Mouse (Mus musculus) embryonic fibroblast, embryonic 13.5 days (primary cell): ENCODE measurements around the gene Grin2c. TPM values are rescaled to one million over a fixed set of nuclear protein-coding genes. Genes with fewer than 3 reads are reported as not detected.

ENCODE experiments used
- H3K27ac ChIP-seq: 2 replicates; pipeline ENCODE4 v1.5.1; 2012; ENCODE audit warnings: low read length, control low read depth, inconsistent platforms; ENCODE audit not compliant: insufficient read depth
- H3K4me1 ChIP-seq: 2 replicates; pipeline ENCODE4 v1.6.1; 2011; ENCODE audit warnings: low read length; ENCODE audit not compliant: control insufficient read depth, insufficient read depth
- H3K4me3 ChIP-seq: 2 replicates; pipeline ENCODE4 v1.5.1; 2011; ENCODE audit warnings: mild to moderate bottlenecking, control low read depth, low read length; ENCODE audit not compliant: insufficient read depth
- CTCF ChIP-seq: IDR thresholded peaks from 2 replicates; pipeline ENCODE4 v1.5.1; 2011; ENCODE audit warnings: mild to moderate bottlenecking, control low read depth, low read length, moderate library complexity, borderline replicate concordance; ENCODE audit not compliant: insufficient read depth
- POLR2A ChIP-seq: IDR thresholded peaks from 2 replicates; pipeline ENCODE4 v1.6.1; 2011; ENCODE audit warnings: low read depth, mild to moderate bottlenecking, control low read depth, low read length, moderate library complexity
- polyA plus RNA-seq: library from polyadenylated mRNA; stranded (reverse); fragments of >200 nt; gene quantifications from 2 replicates; pipeline ENCODE4 v1.2.4, GENCODE M21; 2011; ENCODE audit warnings: low read depth; ENCODE audit not compliant: missing spikeins, insufficient read length

The Grin2c gene
- polyA plus RNA-seq, 1 experiment: not detected

DNA sequence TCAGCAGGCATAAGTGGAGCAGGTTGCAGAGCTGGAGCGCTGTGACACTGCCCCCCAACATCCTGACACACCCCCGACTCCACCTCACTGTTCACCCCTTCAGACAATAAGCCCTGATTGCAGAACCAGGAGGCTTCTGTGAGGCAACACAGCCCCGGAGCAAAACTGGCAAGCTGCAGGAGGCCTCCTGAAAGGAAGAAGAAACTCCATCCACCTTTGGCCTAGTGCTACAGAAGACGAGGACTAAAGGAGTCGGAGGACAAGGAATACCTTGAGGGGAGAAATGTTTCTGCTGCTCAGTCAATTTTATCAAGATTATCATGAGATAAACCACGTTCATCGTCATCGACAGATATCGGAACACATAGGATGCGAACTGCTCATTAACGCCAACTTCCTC is 28.9 kb upstream of the Grin2c start:
- Histone ChIP-seq H3K4me1 (no peaks in the 10 kb centered on the region), H3K4me3 (no peak overlapping the region), H3K27ac (no peak overlapping the region)
- no peak for TF ChIP-seq POLR2A
- no peak for TF ChIP-seq CTCF

DNA sequence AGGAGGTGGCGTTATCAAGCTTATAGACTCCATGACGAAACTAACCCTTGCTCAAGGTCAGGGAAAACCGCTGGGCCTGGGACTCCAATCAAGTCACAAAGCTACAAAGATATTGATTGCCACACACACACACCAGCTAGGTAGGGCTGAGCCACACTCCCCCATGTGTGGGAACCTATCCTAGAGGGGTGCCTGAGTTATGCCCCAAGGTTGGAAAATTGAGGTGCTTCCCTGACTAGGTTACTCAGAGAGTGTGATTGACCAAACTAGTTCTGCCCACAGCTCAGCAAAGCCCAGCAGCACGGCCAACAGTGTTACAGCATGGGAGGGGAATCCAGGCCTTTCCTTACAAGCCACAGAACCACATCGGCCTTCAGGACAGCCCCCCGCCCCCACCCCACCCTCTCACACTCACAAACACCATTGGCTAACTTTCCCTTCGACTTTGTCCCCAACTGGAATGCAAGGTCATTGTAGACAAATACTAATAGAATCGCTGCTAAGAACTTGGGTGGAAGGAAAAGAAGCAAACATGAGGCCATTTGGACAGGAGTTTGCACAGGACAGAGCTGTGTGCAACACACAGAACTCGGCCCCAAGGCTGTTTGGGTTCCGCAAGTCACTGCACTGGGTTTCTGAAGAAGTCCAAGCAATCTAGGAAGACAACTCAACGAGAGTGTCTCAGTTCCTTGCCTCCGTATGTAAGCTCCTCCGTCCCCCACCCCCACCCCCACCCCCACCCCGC is 25.8 kb upstream of the Grin2c start:
- Histone ChIP-seq H3K4me3 (no peak overlapping the region), H3K4me1 (no peaks in the 10 kb centered on the region), H3K27ac (no peak overlapping the region)
- TF ChIP-seq POLR2A (no peak), CTCF (no peak)

DNA sequence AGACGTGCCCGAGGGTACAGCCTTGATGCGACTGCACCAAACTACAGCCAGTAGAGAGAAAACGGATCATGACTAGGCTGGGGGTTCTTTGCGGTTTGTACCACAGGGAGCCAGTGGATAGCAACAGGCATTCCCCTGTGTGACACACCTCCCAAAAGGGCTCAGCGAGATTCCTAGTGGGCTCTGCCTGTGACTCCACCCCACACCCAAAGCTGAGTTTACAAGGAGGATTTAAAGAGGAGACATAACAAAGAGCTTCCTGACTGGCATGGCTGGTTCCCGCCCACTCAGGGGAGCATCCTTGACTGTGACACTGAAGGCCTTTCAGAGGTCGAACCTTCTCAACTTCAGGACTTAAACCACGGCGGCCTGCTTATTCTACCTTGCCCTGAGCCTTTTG is 24.5 kb upstream of the Grin2c start:
- Histone ChIP-seq H3K4me1 (no peaks in the 10 kb centered on the region), H3K27ac (no peak overlapping the region), H3K4me3 (no peak overlapping the region)
- TF ChIP-seq CTCF (no peak), POLR2A (no peak)

DNA sequence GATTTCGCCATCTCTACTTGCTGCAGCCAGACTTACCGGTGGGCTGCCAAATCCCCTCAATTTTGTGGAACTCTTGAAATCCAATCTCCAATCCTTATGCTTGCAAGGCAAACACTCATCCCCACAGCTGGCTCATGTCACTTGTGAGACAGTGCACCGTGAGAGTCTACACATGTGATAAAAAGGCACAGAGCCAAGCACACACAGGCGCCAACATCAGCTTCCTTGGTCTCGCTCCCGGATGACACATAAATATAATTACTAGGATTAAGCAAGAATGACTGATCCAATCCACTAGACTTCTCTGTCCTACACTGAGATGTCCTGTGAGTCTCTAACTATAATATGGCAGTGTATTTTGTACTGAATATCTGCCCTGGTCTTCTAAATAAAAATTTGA is 23.9 kb upstream of the Grin2c start:
- TF ChIP-seq POLR2A (no peak), CTCF (no peak)

DNA sequence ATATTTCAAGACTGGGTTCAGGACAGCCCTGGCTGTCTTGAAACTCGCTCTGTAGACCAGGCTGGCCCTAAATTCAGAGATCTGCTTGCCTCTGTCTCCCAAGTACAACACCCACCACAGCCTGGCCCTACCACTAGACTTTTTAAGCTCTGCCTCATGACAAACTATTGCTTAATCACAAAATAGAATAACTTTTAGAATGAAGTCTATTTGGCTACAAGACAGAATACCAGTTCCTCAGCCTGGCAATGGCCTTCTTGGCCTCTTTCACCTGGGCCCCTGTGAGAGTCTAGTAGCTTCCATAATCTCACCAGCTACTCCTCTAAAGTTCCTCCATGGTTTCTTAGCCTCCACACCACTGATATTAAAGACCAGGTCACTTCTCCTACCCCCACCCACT is 23.3 kb upstream of the Grin2c start:
- TF ChIP-seq CTCF: no peak
- no peak for TF ChIP-seq POLR2A
- Histone ChIP-seq H3K27ac (no peak overlapping the region), H3K4me3 (no peak overlapping the region)

More for the DNA sequence above, 23.9 kb upstream of the Grin2c start:
- no peak overlapping the region for H3K27ac ChIP-seq
- no peaks in the 10 kb centered on the region for H3K4me1 ChIP-seq
- H3K4me3 ChIP-seq: no peak overlapping the region

DNA sequence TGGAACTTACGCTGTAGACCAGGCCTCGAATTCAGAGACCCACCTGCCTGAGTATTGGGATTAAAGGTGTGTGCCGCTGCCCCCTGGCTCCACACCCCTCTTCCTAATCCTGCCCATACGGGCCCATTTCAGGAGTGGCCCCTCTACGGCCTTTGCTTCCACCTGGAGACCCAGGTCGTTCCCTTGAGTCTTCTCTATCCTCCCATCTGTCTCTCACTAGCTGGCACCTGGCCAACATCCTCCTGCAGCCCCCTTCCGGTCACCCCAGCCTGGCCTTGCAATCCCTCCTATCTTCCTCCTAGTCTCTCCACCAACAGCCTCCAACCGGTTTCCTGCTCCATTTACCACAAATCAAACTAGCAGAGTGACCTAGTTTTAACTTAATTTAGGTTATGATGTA is 22.8 kb upstream of the Grin2c start:
- TF ChIP-seq POLR2A (no peak), CTCF (no peak)

More for the DNA sequence above, 23.3 kb upstream of the Grin2c start:
- no peaks in the 10 kb centered on the region for H3K4me1 ChIP-seq

DNA sequence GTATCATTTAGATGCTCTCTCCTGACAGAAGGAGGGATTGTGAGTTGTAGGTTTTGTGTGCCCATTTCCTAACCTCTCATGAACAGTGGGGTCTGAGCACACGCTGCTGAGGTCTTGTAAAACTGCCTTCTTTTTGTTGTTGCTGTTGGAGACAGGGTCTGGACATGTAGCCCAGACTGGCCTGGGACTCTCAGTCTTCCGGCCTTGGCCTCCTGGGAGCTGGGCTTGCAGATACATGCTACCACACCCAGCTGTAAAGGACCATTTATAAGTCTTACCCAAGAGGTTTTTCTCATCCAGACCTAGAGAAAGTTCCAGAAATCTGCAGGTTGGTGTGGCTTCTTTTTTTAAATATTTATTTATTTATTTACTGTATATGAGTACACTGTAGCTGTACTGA is 21.3 kb upstream of the Grin2c start:
- Histone ChIP-seq H3K4me3 (no peak overlapping the region), H3K4me1 (no peaks in the 10 kb centered on the region), H3K27ac (no peak overlapping the region)
- no peak for TF ChIP-seq POLR2A
- TF ChIP-seq CTCF: no peak

More for the DNA sequence above, 22.8 kb upstream of the Grin2c start:
- no peak overlapping the region for H3K4me3 ChIP-seq
- H3K4me1 ChIP-seq: no peaks in the 10 kb centered on the region
- no peak overlapping the region for H3K27ac ChIP-seq

DNA sequence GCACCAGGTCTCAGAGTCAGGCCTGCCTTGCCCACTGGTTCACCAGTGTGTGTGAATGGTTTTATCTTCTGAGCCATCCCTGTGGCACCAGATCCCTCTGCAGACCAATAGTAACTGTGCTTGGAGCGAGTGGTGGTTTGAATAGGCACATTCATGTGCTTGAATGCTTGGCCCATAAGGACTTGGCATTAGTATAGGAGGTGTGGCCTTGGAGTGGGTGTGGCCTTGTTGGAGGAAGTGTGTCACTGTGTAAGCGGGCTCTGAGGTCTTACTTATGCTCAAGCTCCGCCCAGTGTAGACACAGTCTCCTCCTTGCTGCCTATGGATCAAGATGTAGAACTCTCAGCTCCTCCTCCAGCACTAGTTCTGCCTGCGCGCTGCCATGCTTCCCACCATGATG is 20.3 kb upstream of the Grin2c start:
- H3K4me3 ChIP-seq: no peak overlapping the region
- H3K27ac ChIP-seq: no peak overlapping the region
- H3K4me1 ChIP-seq: no peaks in the 10 kb centered on the region
- TF ChIP-seq POLR2A (no peak), CTCF (no peak)

DNA sequence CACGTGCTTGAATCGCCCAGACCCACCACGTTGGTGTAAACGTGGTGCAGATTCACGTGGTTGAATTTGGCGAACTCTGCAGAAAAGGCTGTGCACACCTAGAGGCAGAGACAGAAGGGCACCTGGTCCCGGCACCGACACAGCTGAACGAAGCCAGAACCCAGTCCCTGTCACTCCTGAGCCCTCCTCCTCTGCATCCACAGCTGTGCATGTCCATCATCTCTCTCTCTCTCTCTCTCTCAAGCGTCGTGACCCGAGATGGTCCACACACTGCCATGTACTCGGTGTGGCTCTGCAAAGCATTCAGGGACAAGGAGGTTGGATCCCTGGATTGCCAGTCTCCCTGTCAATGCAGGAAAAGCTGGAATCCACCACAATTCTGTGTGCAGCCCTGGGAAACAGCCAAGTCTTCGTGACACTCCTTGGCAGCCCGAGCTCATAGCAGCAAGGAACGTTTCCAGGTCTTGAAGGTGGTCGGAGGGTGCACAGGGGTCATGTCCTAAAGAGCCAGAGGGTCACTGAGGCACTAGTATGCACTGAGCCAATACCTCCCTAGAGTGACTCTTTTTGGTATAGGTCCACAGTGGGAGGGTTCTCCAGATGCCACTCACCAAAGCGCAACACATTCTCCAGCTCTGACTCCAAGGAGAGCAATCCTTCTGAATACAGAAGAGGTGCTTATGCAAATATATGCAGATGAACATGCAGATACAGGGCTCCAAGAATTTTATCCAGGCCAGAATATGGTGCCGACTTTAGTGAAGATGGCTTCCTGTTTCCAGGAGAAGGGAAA is 19.4 kb upstream of the Grin2c start:
- H3K4me1 ChIP-seq: no peaks in the 10 kb centered on the region
- H3K27ac ChIP-seq: no peak overlapping the region
- no peak overlapping the region for H3K4me3 ChIP-seq
- TF ChIP-seq CTCF: no peak
- no peak for TF ChIP-seq POLR2A

DNA sequence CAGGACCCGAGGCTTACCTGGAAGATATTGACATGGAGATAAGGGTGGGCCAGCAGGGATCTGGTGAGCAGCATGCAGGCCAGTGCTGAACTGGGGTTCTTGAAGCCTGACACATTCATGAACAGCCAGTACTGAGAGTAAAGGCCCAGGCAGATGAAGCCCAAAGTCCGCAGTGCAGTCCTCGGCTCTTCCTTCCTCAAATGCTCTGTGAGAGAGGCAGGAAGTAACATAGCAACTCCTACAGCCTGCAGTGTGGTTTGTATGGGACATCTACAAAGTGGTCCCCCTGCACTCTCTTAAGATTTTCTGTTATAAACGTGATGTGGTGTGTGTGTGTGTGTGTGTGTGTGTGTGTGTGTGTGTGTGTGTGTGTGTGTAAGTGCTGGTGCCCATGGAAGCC is 18.2 kb upstream of the Grin2c start:
- no peak for TF ChIP-seq POLR2A
- TF ChIP-seq CTCF: no peak
- Histone ChIP-seq H3K27ac (no peak overlapping the region), H3K4me1 (no peaks in the 10 kb centered on the region), H3K4me3 (no peak overlapping the region)
